Mouse (Mus musculus): ENCODE results near the gene Emilin2. TPM values are rescaled to one million over a fixed set of nuclear protein-coding genes. Genes with fewer than 3 reads are reported as not detected.

The Emilin2 gene
- polyA plus RNA-seq, 1 experiment from 2014 or later, result 45.4 TPM

GRCm38 (mm10) chr17:71211962-71212646 lies 99.7 kb downstream of the Emilin2 start:
- H3K4me2 ChIP-seq (ENCODE audit: low read length), result no peak overlapping the region
- H3K27me3 ChIP-seq (ENCODE audit: control insufficient read depth, insufficient read depth, low read length), result no peaks in the 10 kb centered on the region
- no peak overlapping the region for H3K4me3 ChIP-seq (ENCODE audit: control insufficient read depth in 1 of 2, insufficient read depth in 1 of 2, low read depth in 1 of 2, low read length in 2 of 2)
- H3K27ac ChIP-seq (replicated peaks in 1 of 2; ENCODE audit: control insufficient read depth in 1 of 2, insufficient read depth in 1 of 2, low read depth in 2 of 2, low read length in 2 of 2), result no peak overlapping the region
- WGBS, result 67% methylated on average over 6 of the region's 6 CpGs
- peaks cover 6 to 19% of the 10 kb centered on the region in 2 experiments for H3K4me1 ChIP-seq (ENCODE audit: control insufficient read depth in 2 of 2, insufficient read depth in 2 of 2, low read length in 2 of 2)
- ATAC-seq (ENCODE audit: insufficient number of reproducible peaks, insufficient read depth, low FRiP score, low read depth), result no peak
- peaks cover 4% of the 10 kb centered on the region; the same call in 1 of the 2 replicates for H3K9me3 ChIP-seq (ENCODE audit: control insufficient read depth, low read length)
- no peak overlapping the region for H3K9ac ChIP-seq (ENCODE audit: low read length)
- H3K36me3 ChIP-seq (ENCODE audit: control insufficient read depth, insufficient read depth, low read length), result no peaks in the 10 kb centered on the region

- no peaks in the 10 kb centered on the region for H3K36me3 ChIP-seq (ENCODE audit: control insufficient read depth, insufficient read depth, low read length)
- WGBS, result 60% methylated on average over 3 of the region's 3 CpGs
- peaks cover 6 to 18% of the 10 kb centered on the region in 2 experiments for H3K4me1 ChIP-seq (ENCODE audit: control insufficient read depth in 2 of 2, insufficient read depth in 2 of 2, low read length in 2 of 2)
- no peaks in the 10 kb centered on the region for H3K27me3 ChIP-seq (ENCODE audit: control insufficient read depth, insufficient read depth, low read length)
- peaks cover 4% of the 10 kb centered on the region; the same call in 1 of the 2 replicates for H3K9me3 ChIP-seq (ENCODE audit: control insufficient read depth, low read length)
- no peak for ATAC-seq (ENCODE audit: insufficient number of reproducible peaks, insufficient read depth, low FRiP score, low read depth)
- H3K4me2 ChIP-seq (ENCODE audit: low read length), result no peak overlapping the region
- H3K27ac ChIP-seq (replicated peaks in 1 of 2; ENCODE audit: control insufficient read depth in 1 of 2, insufficient read depth in 1 of 2, low read depth in 2 of 2, low read length in 2 of 2), result no peak overlapping the region
- H3K4me3 ChIP-seq (ENCODE audit: control insufficient read depth in 1 of 2, insufficient read depth in 1 of 2, low read depth in 1 of 2, low read length in 2 of 2), result no peak overlapping the region
- H3K9ac ChIP-seq (ENCODE audit: low read length), result no peak overlapping the region
These were observed 101.8 kb downstream of the Emilin2 start for GRCm38 (mm10) chr17:71209936-71210335.

- 98% methylated on average over 1 of the region's 1 CpGs for whole genome bisulfite sequencing
- no peak overlapping the region for H3K9ac ChIP-seq (ENCODE audit: low read length)
- H3K4me2 ChIP-seq (ENCODE audit: low read length), result no peak overlapping the region
- H3K36me3 ChIP-seq (ENCODE audit: control insufficient read depth, insufficient read depth, low read length), result no peaks in the 10 kb centered on the region
- H3K9me3 ChIP-seq (ENCODE audit: control insufficient read depth, low read length), result peaks cover 4% of the 10 kb centered on the region; the same call in 1 of the 2 replicates
- H3K4me3 ChIP-seq (ENCODE audit: control insufficient read depth in 1 of 2, insufficient read depth in 1 of 2, low read depth in 1 of 2, low read length in 2 of 2), result no peak overlapping the region
- no peaks in the 10 kb centered on the region for H3K27me3 ChIP-seq (ENCODE audit: control insufficient read depth, insufficient read depth, low read length)
- H3K4me1 ChIP-seq (ENCODE audit: control insufficient read depth in 2 of 2, insufficient read depth in 2 of 2, low read length in 2 of 2), result peaks cover 2 to 11% of the 10 kb centered on the region in 2 experiments; a peak in 2 of 4 replicates
- no peak for ATAC-seq (ENCODE audit: insufficient number of reproducible peaks, insufficient read depth, low FRiP score, low read depth)
- no peak overlapping the region for H3K27ac ChIP-seq (replicated peaks in 1 of 2; ENCODE audit: control insufficient read depth in 1 of 2, insufficient read depth in 1 of 2, low read depth in 2 of 2, low read length in 2 of 2)
These were observed 102.9 kb downstream of the Emilin2 start for GRCm38 (mm10) chr17:71208921-71209320.

- no peaks in the 10 kb centered on the region for H3K27me3 ChIP-seq (ENCODE audit: control insufficient read depth, insufficient read depth, low read length)
- H3K4me3 ChIP-seq (ENCODE audit: control insufficient read depth in 1 of 2, insufficient read depth in 1 of 2, low read depth in 1 of 2, low read length in 2 of 2), result no peak overlapping the region
- no peak overlapping the region for H3K4me2 ChIP-seq (ENCODE audit: low read length)
- no peak overlapping the region for H3K27ac ChIP-seq (replicated peaks in 1 of 2; ENCODE audit: control insufficient read depth in 1 of 2, insufficient read depth in 1 of 2, low read depth in 2 of 2, low read length in 2 of 2)
- WGBS, result 100% methylated on average over 1 of the region's 1 CpGs
- ATAC-seq (ENCODE audit: insufficient number of reproducible peaks, insufficient read depth, low FRiP score, low read depth), result no peak
- H3K9ac ChIP-seq (ENCODE audit: low read length), result no peak overlapping the region
- H3K4me1 ChIP-seq (ENCODE audit: control insufficient read depth in 2 of 2, insufficient read depth in 2 of 2, low read length in 2 of 2), result peaks cover 2 to 11% of the 10 kb centered on the region in 2 experiments; a peak in 2 of 4 replicates
- H3K9me3 ChIP-seq (ENCODE audit: control insufficient read depth, low read length), result peaks cover 4% of the 10 kb centered on the region; the same call in 1 of the 2 replicates
- no peaks in the 10 kb centered on the region for H3K36me3 ChIP-seq (ENCODE audit: control insufficient read depth, insufficient read depth, low read length)
These were observed 103.4 kb downstream of the Emilin2 start for GRCm38 (mm10) chr17:71208376-71208775.

- Histone ChIP-seq H3K27ac (replicated peaks in 1 of 2; ENCODE audit: control insufficient read depth in 1 of 2, insufficient read depth in 1 of 2, low read depth in 2 of 2, low read length in 2 of 2) (no peak overlapping the region), H3K27me3 (ENCODE audit: control insufficient read depth, insufficient read depth, low read length) (no peaks in the 10 kb centered on the region), H3K9me3 (ENCODE audit: control insufficient read depth, low read length) (peaks cover 4% of the 10 kb centered on the region; the same call in 1 of the 2 replicates), H3K4me2 (ENCODE audit: low read length) (no peak overlapping the region), H3K4me3 (ENCODE audit: control insufficient read depth in 1 of 2, insufficient read depth in 1 of 2, low read depth in 1 of 2, low read length in 2 of 2) (no peak overlapping the region), H3K36me3 (ENCODE audit: control insufficient read depth, insufficient read depth, low read length) (no peaks in the 10 kb centered on the region), H3K4me1 (ENCODE audit: control insufficient read depth in 2 of 2, insufficient read depth in 2 of 2, low read length in 2 of 2) (peaks cover 2 to 18% of the 10 kb centered on the region in 2 experiments; a peak in 2 of 4 replicates), H3K9ac (ENCODE audit: low read length) (no peak overlapping the region)
- WGBS, result 89% methylated on average over 3 of the region's 3 CpGs
- ATAC-seq (ENCODE audit: insufficient number of reproducible peaks, insufficient read depth, low FRiP score, low read depth), result no peak
These were observed 104.5 kb downstream of the Emilin2 start for GRCm38 (mm10) chr17:71207268-71207667.

GRCm38 (mm10) chr17:71206136-71206893 lies 105.5 kb downstream of the Emilin2 start:
- no peak overlapping the region for H3K4me3 ChIP-seq (ENCODE audit: control insufficient read depth in 1 of 2, insufficient read depth in 1 of 2, low read depth in 1 of 2, low read length in 2 of 2)
- H3K9me3 ChIP-seq (ENCODE audit: control insufficient read depth, low read length), result peaks cover 4% of the 10 kb centered on the region; the same call in 1 of the 2 replicates
- no peak overlapping the region for H3K9ac ChIP-seq (ENCODE audit: low read length)
- no peak overlapping the region for H3K4me2 ChIP-seq (ENCODE audit: low read length)
- no peak overlapping the region for H3K27ac ChIP-seq (replicated peaks in 1 of 2; ENCODE audit: control insufficient read depth in 1 of 2, insufficient read depth in 1 of 2, low read depth in 2 of 2, low read length in 2 of 2)
- peaks cover 2 to 15% of the 10 kb centered on the region in 2 experiments; a peak in 1 of 4 replicates for H3K4me1 ChIP-seq (ENCODE audit: control insufficient read depth in 2 of 2, insufficient read depth in 2 of 2, low read length in 2 of 2)
- H3K36me3 ChIP-seq (ENCODE audit: control insufficient read depth, insufficient read depth, low read length), result no peaks in the 10 kb centered on the region
- ATAC-seq (ENCODE audit: insufficient number of reproducible peaks, insufficient read depth, low FRiP score, low read depth), result no peak
- 47% methylated on average over 12 of the region's 12 CpGs for WGBS
- H3K27me3 ChIP-seq (ENCODE audit: control insufficient read depth, insufficient read depth, low read length), result no peaks in the 10 kb centered on the region

- H3K9ac ChIP-seq (ENCODE audit: low read length), result no peak overlapping the region
- 82% methylated on average over 6 of the region's 6 CpGs for WGBS
- no peak overlapping the region for H3K4me3 ChIP-seq (ENCODE audit: control insufficient read depth in 1 of 2, insufficient read depth in 1 of 2, low read depth in 1 of 2, low read length in 2 of 2)
- H3K36me3 ChIP-seq (ENCODE audit: control insufficient read depth, insufficient read depth, low read length), result no peaks in the 10 kb centered on the region
- peaks cover 4% of the 10 kb centered on the region; the same call in 1 of the 2 replicates for H3K9me3 ChIP-seq (ENCODE audit: control insufficient read depth, low read length)
- H3K27me3 ChIP-seq (ENCODE audit: control insufficient read depth, insufficient read depth, low read length), result no peaks in the 10 kb centered on the region
- no peak overlapping the region for H3K4me2 ChIP-seq (ENCODE audit: low read length)
- peaks cover 2 to 15% of the 10 kb centered on the region in 2 experiments; a peak in 1 of 4 replicates for H3K4me1 ChIP-seq (ENCODE audit: control insufficient read depth in 2 of 2, insufficient read depth in 2 of 2, low read length in 2 of 2)
- H3K27ac ChIP-seq (replicated peaks in 1 of 2; ENCODE audit: control insufficient read depth in 1 of 2, insufficient read depth in 1 of 2, low read depth in 2 of 2, low read length in 2 of 2), result no peak overlapping the region
- ATAC-seq (ENCODE audit: insufficient number of reproducible peaks, insufficient read depth, low FRiP score, low read depth), result no peak
These were observed 107.0 kb downstream of the Emilin2 start for GRCm38 (mm10) chr17:71204809-71205091.

Measured in heart, embryonic 14.5 days (tissue).